Mouse (Mus musculus) intestine, embryonic 16.5 days (tissue): ENCODE results near the gene Nrxn2. TPM values are rescaled to one million over a fixed set of nuclear protein-coding genes. Genes with fewer than 3 reads are reported as not detected.

Experiments
- ATAC-seq: fragments of 200-750 bp; cut with Nextera tagmentation; 2 replicates; pipeline ENCODE4 v1.8.0; 2017; ENCODE audit warnings: moderate TSS enrichment, moderate library complexity
- H3K27ac ChIP-seq: fragments of 300-500 bp; sonication (generic); 2 replicates; pipeline ENCODE4 v1.5.1; 2014; ENCODE audit warnings: mild to moderate bottlenecking, low read length
- H3K27me3 ChIP-seq: fragments of 300-500 bp; sonication (generic); replicated peaks from 2 replicates; pipeline ENCODE4 v1.6.1; 2014; ENCODE audit warnings: low read length, control low read depth, mixed read lengths; ENCODE audit not compliant: control insufficient read depth, insufficient read depth
- H3K36me3 ChIP-seq: fragments of 300-500 bp; sonication (generic); 2 replicates; pipeline ENCODE4 v1.6.1; 2014; ENCODE audit warnings: low read length, control low read depth; ENCODE audit not compliant: control insufficient read depth, insufficient read depth
- H3K4me1 ChIP-seq: fragments of 300-500 bp; sonication (generic); 2 replicates; pipeline ENCODE4 v1.6.1; 2014; ENCODE audit warnings: low read length, control low read depth, mixed read lengths; ENCODE audit not compliant: control insufficient read depth, insufficient read depth
- H3K4me2 ChIP-seq: fragments of 300-500 bp; sonication (generic); 2 replicates; pipeline ENCODE4 v1.6.1; 2014; ENCODE audit warnings: low read depth, low read length, control low read depth
- H3K4me3 ChIP-seq: fragments of 300-500 bp; sonication (generic); 2 replicates; pipeline ENCODE4 v1.5.1; 2014; ENCODE audit warnings: mild to moderate bottlenecking, low read length
- H3K9ac ChIP-seq: fragments of 300-500 bp; sonication (generic); 2 replicates; pipeline ENCODE4 v1.6.1; 2014; ENCODE audit warnings: low read depth, low read length
- H3K9me3 ChIP-seq: fragments of 300-500 bp; sonication (generic); 2 replicates; pipeline ENCODE4 v1.6.1; 2016; ENCODE audit warnings: low read length, control low read depth; ENCODE audit not compliant: control insufficient read depth
- WGBS: fragments of 180-500 bp; shearing (Covaris S2); extraction: QIAGEN DNeasy Blood & Tissue Kit; methylation state at CpG from one replicate; pipeline ENCODE4 v1.1.7; 2014; 5-methylcytosine and 5-hydroxymethylcytosine counted together
- polyA plus RNA-seq: library from polyadenylated mRNA; unstranded; fragments of >200 nt; fragmentation: Nextera tagmentation; extraction: Ambion mirVana; gene quantifications from 2 replicates; pipeline ENCODE4 v1.2.1, GENCODE M21; 2015

The Nrxn2 gene
- polyA plus RNA-seq, 1 experiment from 2014 or later: 0.97 TPM

GRCm38 (mm10) chr19:6494032-6494431 is 75.5 kb downstream of the Nrxn2 start:
- ATAC-seq: no peak
- Histone ChIP-seq H3K27me3 (peaks cover 64% of the 10 kb centered on the region), H3K9me3 (no peaks in the 10 kb centered on the region), H3K36me3 (no peaks in the 10 kb centered on the region), H3K4me2 (no peak overlapping the region), H3K4me3 (no peak overlapping the region), H3K4me1 (0 out of 2 replicates have a peak, but pooled peaks cover 3% of the 10 kb centered on the region), H3K27ac (no peak overlapping the region), H3K9ac (no peak overlapping the region)
- WGBS: 46% methylated on average over 6 of the region's 7 CpGs

DNA sequence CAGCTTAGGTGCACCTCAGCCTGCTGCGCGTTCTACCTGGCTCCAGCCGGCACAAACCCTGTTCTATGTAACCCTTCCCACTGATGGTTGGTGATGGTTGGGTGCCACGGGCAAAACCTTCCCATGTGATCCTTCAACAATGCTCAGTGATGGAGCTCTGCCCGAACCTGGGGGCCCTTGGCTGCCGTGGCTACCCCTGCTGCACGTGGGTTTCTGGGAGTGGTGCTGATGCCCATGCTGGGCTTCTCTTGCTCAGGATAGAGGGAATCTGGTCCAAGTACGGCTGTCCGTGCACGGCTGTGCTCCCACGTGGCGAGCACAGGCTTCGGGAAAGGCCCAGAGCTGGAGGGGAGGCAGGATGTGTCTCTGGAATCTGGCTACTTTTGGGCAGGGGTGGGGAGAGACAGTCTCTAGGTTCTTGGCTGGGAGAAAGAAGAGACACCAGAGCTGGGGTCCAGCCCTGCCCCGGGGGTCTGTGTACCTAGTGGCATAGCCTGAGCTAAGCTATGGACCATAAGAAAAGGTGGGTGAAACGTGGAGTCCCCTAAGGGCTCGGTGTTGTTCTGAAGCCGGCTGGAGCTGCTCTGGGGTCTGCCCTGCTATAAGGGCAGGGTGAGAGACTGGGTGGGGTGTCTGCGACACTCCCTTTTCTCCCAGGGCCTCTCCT is 76.1 kb downstream of the Nrxn2 start:
- Histone ChIP-seq H3K27ac (no peak overlapping the region), H3K36me3 (no peaks in the 10 kb centered on the region), H3K4me1 (0 out of 2 replicates have a peak, but pooled peaks cover 3% of the 10 kb centered on the region), H3K4me2 (no peak overlapping the region), H3K9me3 (no peaks in the 10 kb centered on the region), H3K27me3 (peaks cover 71% of the 10 kb centered on the region), H3K4me3 (no peak overlapping the region), H3K9ac (no peak overlapping the region)
- no peak for ATAC-seq
- WGBS: 58% methylated on average over 18 of the region's 18 CpGs

DNA sequence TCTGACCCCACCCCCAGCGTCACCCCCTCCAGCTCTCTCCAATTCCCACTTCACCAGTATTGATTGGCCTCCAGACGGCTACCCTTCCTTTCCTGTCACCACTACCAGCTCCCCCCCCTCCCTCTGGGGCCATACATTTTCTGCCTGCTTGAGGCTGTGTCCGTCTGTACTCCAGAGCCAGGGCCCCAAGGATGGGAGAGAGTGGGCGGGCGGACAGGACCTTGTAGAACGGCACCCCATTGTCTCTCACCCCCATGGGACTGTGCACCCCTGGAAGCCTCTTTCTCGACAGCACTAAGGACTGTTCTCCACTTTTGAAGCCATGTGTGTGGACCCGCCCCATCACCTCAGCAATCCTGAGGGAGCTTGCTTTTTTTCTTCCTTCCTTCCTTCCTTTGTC is 77.2 kb downstream of the Nrxn2 start:
- ATAC-seq: no peak
- Histone ChIP-seq H3K4me3 (no peak overlapping the region), H3K27me3 (peaks cover 79% of the 10 kb centered on the region), H3K4me2 (no peak overlapping the region), H3K9me3 (no peaks in the 10 kb centered on the region), H3K4me1 (0 out of 2 replicates have a peak, but pooled peaks cover 3% of the 10 kb centered on the region), H3K9ac (no peak overlapping the region), H3K27ac (no peak overlapping the region), H3K36me3 (no peaks in the 10 kb centered on the region)
- 40% methylated on average over 8 of the region's 8 CpGs for WGBS

GRCm38 (mm10) chr19:6496462-6497149 is 78.1 kb downstream of the Nrxn2 start:
- Histone ChIP-seq H3K4me2 (peak overlapping the region; percentile 75; the same call in 1 of the 2 replicates), H3K4me1 (0 out of 2 replicates have a peak, but pooled peaks cover 3% of the 10 kb centered on the region), H3K4me3 (no peak overlapping the region), H3K9me3 (no peaks in the 10 kb centered on the region), H3K36me3 (no peaks in the 10 kb centered on the region), H3K27me3 (peaks cover 83% of the 10 kb centered on the region), H3K9ac (no peak overlapping the region), H3K27ac (no peak overlapping the region)
- WGBS: 12% methylated on average over 6 of the region's 6 CpGs
- ATAC-seq: no peak

DNA sequence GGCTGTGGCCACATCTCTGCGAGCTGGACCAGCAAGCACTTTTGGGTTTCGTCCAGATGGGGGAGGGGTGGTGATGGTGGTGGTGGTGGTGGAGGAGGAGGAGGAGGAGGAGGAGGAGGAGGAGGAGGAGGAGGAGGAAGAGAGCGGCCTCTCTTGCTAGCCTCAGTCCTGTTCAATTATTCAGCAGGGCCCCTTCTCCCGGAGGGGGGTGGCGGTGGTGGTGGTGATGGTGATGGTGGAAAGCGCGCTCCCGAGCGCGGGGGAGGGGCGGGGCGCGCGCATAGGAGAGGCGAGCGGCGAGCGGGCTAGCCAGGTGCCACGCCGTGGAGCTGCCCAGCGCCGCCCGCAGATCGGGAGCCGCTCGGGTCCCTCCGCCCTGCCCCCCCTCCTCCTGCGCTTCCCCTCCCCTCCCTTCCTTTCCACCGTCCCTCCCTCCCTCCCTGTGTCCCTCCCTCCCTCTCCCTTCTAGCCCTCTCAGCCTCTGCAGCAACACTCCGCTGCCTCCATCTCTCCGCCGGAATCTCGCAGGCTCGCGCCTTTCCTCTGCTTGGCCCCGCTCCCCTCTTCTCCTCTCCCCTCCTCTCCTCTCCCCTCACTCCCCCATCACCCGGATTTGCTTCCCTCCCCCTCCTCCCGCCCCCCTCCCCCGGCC is 78.7 kb downstream of the Nrxn2 start:
- H3K27me3 ChIP-seq: peaks cover 84% of the 10 kb centered on the region
- 1% methylated on average over 31 of the region's 39 CpGs for WGBS
- peak overlapping the region; percentile 64 for H3K9ac ChIP-seq
- peaks cover 10% of the 10 kb centered on the region; the same call in 1 of the 2 replicates for H3K4me1 ChIP-seq
- ATAC-seq: peak; percentile 14; the same call in 1 of the 2 replicates
- H3K27ac ChIP-seq: no peak overlapping the region
- peak overlapping the region; percentile 53 for H3K4me3 ChIP-seq
- H3K36me3 ChIP-seq: no peaks in the 10 kb centered on the region
- peak overlapping the region; percentile 75 for H3K4me2 ChIP-seq
- H3K9me3 ChIP-seq: no peaks in the 10 kb centered on the region

DNA sequence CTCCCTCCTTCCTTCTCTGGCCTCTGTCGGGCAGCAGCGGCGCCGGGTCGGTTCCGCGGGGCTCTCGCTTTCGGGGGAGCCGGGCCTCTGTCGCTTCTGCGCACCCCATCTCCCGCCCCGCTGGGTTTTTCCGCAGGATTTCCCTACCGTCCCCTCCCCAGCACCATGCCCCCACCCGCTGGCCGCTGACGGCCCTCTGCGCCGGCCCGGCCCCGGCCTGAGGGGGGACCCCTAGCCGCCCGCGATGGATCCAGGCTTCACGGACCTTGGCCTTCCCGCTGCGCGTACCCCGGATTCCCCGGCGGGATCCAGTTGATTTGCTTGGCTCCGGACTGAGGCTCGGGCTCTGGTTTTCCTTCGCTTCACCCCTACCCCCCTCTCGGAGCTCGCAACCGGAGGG is 79.3 kb downstream of the Nrxn2 start:
- Histone ChIP-seq H3K4me2 (peak overlapping the region; percentile 75), H3K9ac (peak overlapping the region; percentile 64), H3K4me3 (peak overlapping the region; percentile 53), H3K27me3 (peaks cover 81% of the 10 kb centered on the region), H3K27ac (no peak overlapping the region), H3K4me1 (peaks cover 13% of the 10 kb centered on the region; the same call in 1 of the 2 replicates), H3K9me3 (no peaks in the 10 kb centered on the region), H3K36me3 (no peaks in the 10 kb centered on the region)
- 0% methylated on average over 39 of the region's 39 CpGs for WGBS
- ATAC-seq: no peak

GRCm38 (mm10) chr19:6498350-6499131 is 80.0 kb downstream of the Nrxn2 start:
- Histone ChIP-seq H3K9ac (peak overlapping the region; percentile 64), H3K4me2 (peak overlapping the region; percentile 75), H3K9me3 (no peaks in the 10 kb centered on the region), H3K36me3 (no peaks in the 10 kb centered on the region), H3K4me3 (peak overlapping the region; percentile 53), H3K27me3 (peaks cover 85% of the 10 kb centered on the region), H3K27ac (no peak overlapping the region), H3K4me1 (peaks cover 13% of the 10 kb centered on the region; the same call in 1 of the 2 replicates)
- 8% methylated on average over 30 of the region's 38 CpGs for WGBS
- ATAC-seq: no peak

GRCm38 (mm10) chr19:6499860-6500635 is 81.5 kb downstream of the Nrxn2 start:
- Histone ChIP-seq H3K27ac (no peak overlapping the region), H3K36me3 (no peaks in the 10 kb centered on the region), H3K4me2 (no peak overlapping the region), H3K4me1 (peaks cover 22% of the 10 kb centered on the region), H3K9me3 (no peaks in the 10 kb centered on the region), H3K27me3 (peaks cover 81% of the 10 kb centered on the region), H3K9ac (no peak overlapping the region), H3K4me3 (no peak overlapping the region)
- WGBS: 49% methylated on average over 6 of the region's 6 CpGs
- ATAC-seq: no peak
